Mouse (Mus musculus) small intestine, adult 2 months (tissue): ENCODE data around the gene Alcam. TPM values are rescaled to one million over a fixed set of nuclear protein-coding genes. Genes with fewer than 3 reads are reported as not detected.

ENCODE experiments used
- H3K27ac ChIP-seq: fragments of 200-500 bp; 2 replicates; pipeline ENCODE4 v1.5.1; 2012; ENCODE audit warnings: low read depth, low read length, control low read depth, inconsistent platforms; ENCODE audit not compliant: insufficient read depth
- H3K27me3 ChIP-seq: fragments of 200-500 bp; 2 replicates; pipeline ENCODE4 v1.6.1; 2012; ENCODE audit warnings: mild to moderate bottlenecking, moderate library complexity, low read length, inconsistent platforms; ENCODE audit not compliant: control insufficient read depth, insufficient read depth
- H3K36me3 ChIP-seq: fragments of 200-500 bp; 2 replicates; pipeline ENCODE4 v1.6.1; 2012; ENCODE audit warnings: mild to moderate bottlenecking, low read length, control low read depth, inconsistent platforms; ENCODE audit not compliant: control insufficient read depth, insufficient read depth
- H3K4me1 ChIP-seq: fragments of 200-500 bp; 2 replicates; pipeline ENCODE4 v1.6.1; 2012; ENCODE audit warnings: low read length, inconsistent platforms, mixed read lengths; ENCODE audit not compliant: control insufficient read depth, insufficient read depth, insufficient read length
- H3K4me3 ChIP-seq: fragments of 200-500 bp; 2 replicates; pipeline ENCODE4 v1.5.1; 2012; ENCODE audit warnings: low read depth, mild to moderate bottlenecking, control low read depth, inconsistent platforms, low read length, moderate library complexity
- CTCF ChIP-seq: fragments of 200-500 bp; IDR thresholded peaks from 2 replicates; pipeline ENCODE4 v1.5.1; 2012; ENCODE audit warnings: low read depth, mild to moderate bottlenecking, control low read depth, inconsistent platforms, low read length, moderate library complexity, mixed read lengths; ENCODE audit not compliant: insufficient replicate concordance, insufficient read length; ENCODE audit errors: extremely low read depth
- POLR2A ChIP-seq: fragments of 200-500 bp; IDR thresholded peaks from 2 replicates; pipeline ENCODE4 v1.6.1; 2012; ENCODE audit warnings: low read depth, mild to moderate bottlenecking, control low read depth, inconsistent platforms, low read length, moderate library complexity
- WGBS: fragments of 180-500 bp; shearing (Covaris S2); methylation state at CpG from one replicate; pipeline ENCODE4 v1.1.7; 2018; 5-methylcytosine and 5-hydroxymethylcytosine counted together
- polyA plus RNA-seq: library from polyadenylated mRNA; depleted of rRNA; stranded (reverse); fragments of >200 nt; gene quantifications from 2 replicates; pipeline ENCODE4 v1.2.3, GENCODE M21; 2012

Alcam gene
- polyA plus RNA-seq, 1 experiment, result 2.4 TPM

DNA sequence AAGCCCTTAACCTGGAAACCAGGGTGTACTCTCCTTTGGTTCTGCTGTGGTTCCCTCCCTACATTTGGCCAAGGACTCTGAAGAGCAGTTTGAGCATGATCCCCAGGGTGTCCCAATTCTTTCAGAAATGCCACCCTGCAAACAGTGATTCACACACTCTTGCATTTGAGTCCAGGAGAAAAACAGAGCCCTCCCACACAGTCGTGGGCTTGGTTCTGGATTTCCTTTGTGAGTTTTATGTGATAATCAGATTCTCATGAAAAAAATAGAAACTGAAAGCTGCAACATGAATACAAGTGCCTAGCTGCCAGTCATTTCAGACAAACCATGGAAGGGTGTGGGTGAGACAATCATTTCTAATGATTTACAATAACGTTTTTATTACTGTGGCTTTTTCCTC, 223.9 kb downstream of the Alcam start:
- no peak overlapping the region for H3K4me3 ChIP-seq
- TF ChIP-seq POLR2A, result no peak
- no peak for TF ChIP-seq CTCF
- WGBS, result 18% methylated on average over 2 of the region's 2 CpGs
- H3K27ac ChIP-seq, result no peak overlapping the region
- no peaks in the 10 kb centered on the region for H3K27me3 ChIP-seq
- H3K36me3 ChIP-seq, result no peaks in the 10 kb centered on the region
- H3K4me1 ChIP-seq, result no peaks in the 10 kb centered on the region

GRCm38 (mm10) chr16:52229446-52229845, 224.4 kb downstream of the Alcam start:
- H3K27me3 ChIP-seq, result no peaks in the 10 kb centered on the region
- WGBS, result 69% methylated on average over 7 of the region's 7 CpGs
- no peaks in the 10 kb centered on the region for H3K36me3 ChIP-seq
- no peaks in the 10 kb centered on the region for H3K4me1 ChIP-seq
- H3K27ac ChIP-seq, result no peak overlapping the region
- H3K4me3 ChIP-seq, result no peak overlapping the region
- TF ChIP-seq POLR2A (no peak), CTCF (no peak)

GRCm38 (mm10) chr16:52222896-52223295, 231.0 kb downstream of the Alcam start:
- H3K27me3 ChIP-seq, result no peaks in the 10 kb centered on the region

DNA sequence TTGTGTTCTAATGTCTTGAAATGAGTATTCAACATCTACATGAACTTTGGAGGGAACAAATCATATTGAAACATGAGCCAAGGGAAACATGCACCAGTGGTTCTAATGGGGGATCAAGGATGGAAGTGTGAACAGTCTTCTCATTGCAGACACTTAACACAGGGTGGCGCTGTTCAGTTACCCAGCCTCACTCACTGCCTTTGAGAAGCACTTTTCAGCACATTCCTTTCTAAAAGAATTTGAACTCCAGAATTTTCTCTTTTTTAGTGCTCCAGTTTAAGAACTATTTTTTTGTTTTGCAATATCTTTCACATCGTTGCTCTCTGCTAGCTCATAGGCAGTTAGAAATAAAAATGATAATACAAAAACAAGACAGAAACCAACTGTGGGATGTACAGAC, 234.8 kb downstream of the Alcam start:
- WGBS, result 14% methylated on average over 2 of the region's 2 CpGs
- TF ChIP-seq CTCF, result no peak
- no peak for TF ChIP-seq POLR2A
- H3K27ac ChIP-seq, result no peak overlapping the region

More at GRCm38 (mm10) chr16:52222896-52223295, 231.0 kb downstream of the Alcam start:
- Histone ChIP-seq H3K36me3 (no peaks in the 10 kb centered on the region), H3K4me1 (no peaks in the 10 kb centered on the region), H3K4me3 (no peak overlapping the region), H3K27ac (no peak overlapping the region)
- WGBS, result 65% methylated on average over 4 of the region's 4 CpGs
- no peak for TF ChIP-seq POLR2A
- TF ChIP-seq CTCF, result no peak

DNA sequence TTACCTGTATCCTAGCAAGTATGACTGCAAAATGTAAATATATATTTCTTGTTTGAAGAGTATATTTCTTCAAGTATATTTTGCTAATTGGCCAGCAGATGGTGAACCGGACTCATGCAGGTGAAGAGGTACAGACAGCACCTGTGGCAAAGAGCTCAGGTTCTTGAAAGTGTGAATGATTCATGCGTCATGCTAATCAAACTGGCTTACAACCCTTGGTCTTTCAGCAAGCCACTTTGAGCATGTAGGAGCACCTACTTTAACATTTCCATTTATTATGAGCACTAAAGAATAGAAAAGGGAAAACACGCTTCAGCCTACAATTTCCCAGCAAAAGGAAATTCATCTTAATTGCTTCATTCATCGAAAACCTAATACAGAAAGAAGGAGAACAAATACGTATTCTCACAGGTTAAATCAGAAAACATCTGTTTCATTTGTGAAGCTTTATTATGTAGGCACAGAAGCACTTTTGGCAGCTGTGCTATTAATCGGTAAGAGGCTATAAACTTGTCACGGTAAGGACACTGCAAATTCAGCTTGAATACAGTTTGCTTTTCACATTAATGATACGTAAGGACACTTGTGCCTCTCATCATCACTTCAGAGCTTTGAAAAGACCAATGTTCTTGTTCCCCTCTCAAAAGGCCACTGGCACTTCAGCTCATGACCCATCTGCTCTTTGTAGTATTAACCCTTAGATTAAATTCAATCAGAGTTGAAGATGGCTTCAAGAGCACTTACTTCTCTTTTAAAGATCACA, 242.8 kb downstream of the Alcam start:
- H3K4me1 ChIP-seq, result no peaks in the 10 kb centered on the region
- TF ChIP-seq POLR2A (no peak), CTCF (no peak)
- WGBS, result 82% methylated on average over 8 of the region's 8 CpGs
- no peaks in the 10 kb centered on the region for H3K27me3 ChIP-seq
- H3K4me3 ChIP-seq, result no peak overlapping the region
- peaks cover 1% of the 10 kb centered on the region; the same call in 1 of the 2 replicates for H3K36me3 ChIP-seq
- H3K27ac ChIP-seq, result no peak overlapping the region

More for the DNA sequence above, 234.8 kb downstream of the Alcam start:
- Histone ChIP-seq H3K4me3 (no peak overlapping the region), H3K36me3 (no peaks in the 10 kb centered on the region), H3K27me3 (no peaks in the 10 kb centered on the region), H3K4me1 (no peaks in the 10 kb centered on the region)

GRCm38 (mm10) chr16:52200107-52200506, 253.8 kb downstream of the Alcam start:
- no peak overlapping the region for H3K27ac ChIP-seq
- WGBS, result 83% methylated on average over 7 of the region's 7 CpGs
- H3K36me3 ChIP-seq, result peaks cover 12% of the 10 kb centered on the region; the same call in 1 of the 2 replicates
- no peak for TF ChIP-seq POLR2A
- no peak overlapping the region for H3K4me3 ChIP-seq
- no peaks in the 10 kb centered on the region for H3K4me1 ChIP-seq
- H3K27me3 ChIP-seq, result no peaks in the 10 kb centered on the region
